Mouse (Mus musculus) cerebellum, adult 2 months (tissue): ENCODE data around the gene Hpd.

ENCODE experiments used
- CTCF ChIP-seq: fragments of 200-500 bp; IDR thresholded peaks from 2 replicates; pipeline ENCODE4 v1.5.1; 2011; ENCODE audit warnings: low read depth, mild to moderate bottlenecking, control low read depth, low read length, moderate library complexity, borderline replicate concordance; ENCODE audit not compliant: insufficient read depth
- POLR2A ChIP-seq: fragments of 200-500 bp; IDR thresholded peaks from 2 replicates; pipeline ENCODE4 v1.6.1; 2011; ENCODE audit warnings: low read length, control low read depth, borderline replicate concordance; ENCODE audit not compliant: insufficient read depth

DNA sequence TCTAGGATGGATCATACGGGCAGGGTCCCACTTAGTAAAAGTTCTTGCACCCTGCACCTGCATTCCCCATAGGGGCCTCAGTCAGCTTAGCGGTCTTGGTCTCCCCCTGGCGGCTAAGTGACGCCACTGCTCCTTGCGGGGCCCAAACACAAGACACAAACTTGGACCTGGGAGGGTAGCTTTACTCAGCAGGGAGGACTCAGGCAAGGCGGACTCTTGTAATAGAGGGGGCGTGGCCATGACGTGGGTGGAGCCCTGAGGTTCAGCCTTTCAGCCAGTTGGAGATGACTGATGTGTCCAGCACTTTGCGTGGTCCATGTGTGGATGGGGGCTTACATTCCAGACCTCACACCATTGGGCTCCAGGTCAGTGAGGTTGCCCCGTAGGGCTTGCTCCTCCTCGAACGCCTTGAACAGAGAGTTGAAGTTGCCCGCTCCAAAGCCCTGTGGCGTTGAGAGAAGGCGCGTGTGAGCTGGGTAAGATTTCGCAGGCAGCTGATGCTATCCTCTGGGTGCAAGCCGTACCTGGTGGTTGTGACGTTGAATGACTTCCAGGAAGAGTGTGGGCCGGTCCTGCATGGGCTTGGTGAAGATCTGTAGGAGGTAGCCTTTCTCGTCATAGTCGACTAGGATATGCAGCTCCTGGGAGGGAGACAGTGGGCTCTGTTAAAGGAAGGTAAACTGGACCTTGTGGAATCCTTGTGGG, 10.7 kb downstream of the Hpd start:
- TF ChIP-seq CTCF, result peak; percentile 98
- TF ChIP-seq POLR2A, result no peak
